Mouse (Mus musculus): ENCODE results near the gene Gckr.

The Gckr gene

DNA sequence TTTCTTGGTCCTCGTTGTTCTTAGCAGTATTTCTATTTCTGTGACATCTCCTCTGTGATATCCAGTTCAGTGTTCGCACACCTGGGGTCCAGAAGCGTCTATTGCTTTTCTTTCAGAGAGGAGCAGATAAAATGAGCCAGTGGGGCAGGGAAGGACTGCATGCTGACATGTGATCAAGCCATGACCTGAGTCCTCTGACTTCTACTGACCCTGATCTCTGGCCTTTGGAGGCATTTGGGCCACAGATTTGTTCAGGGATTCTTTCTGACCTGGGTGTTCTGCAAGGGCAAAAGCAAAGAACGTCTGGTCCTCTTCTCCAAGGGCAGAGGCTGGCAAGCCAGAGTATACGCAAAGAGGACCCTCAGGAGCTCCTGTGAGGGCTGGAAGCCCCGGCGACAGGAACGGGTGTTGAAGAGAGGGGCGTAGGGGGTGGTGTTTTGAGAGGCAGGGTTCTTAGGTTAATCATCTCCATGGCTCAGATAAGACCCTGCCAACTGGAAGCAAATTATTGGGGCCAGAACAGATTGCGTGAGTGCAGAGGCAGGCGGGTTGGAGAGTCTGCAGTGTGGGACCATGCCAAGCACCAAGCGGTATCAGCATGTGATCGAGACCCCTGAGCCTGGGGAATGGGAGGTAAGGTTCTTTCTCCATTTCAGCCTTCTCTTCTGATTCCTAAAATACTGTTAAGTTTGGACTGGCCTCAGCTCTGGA lies at the start of gene Gckr:
Gckr (plus strand) TSS at position 397 of the 711 bp plus-strand sequence.
- POLR2A ChIA-PET = no interaction called here
- CTCF ChIA-PET = no interaction called here

DNA sequence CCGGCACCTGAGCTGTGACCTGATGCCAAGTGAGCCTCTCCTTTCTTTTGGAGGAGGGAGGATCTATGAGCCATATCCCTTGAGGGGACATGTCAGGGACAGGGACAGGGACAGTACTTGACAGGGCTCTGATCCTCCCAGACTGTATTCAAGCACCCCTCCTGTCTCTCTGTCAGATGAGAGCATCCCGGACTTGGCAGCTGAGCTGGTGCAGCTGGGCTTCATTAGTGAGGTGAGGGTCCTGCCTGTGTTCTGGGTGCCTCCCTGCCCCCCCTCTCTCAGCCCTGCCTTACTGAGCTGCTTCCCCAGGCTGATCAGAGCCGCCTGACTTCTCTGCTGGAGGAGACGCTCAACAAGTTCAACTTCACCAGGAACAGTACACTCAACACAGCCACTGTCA lies 46.5 kb upstream of the Gckr start:
- CTCF ChIA-PET = interaction anchor here in 1 of 4 experiments (0.7 kb wide), 1 partner anchor 346 kb away, joined by 3 read pairs; the partner anchor contains the start of gene Mrpl33
- POLR2A ChIA-PET = interaction anchor here in 3 of 4 experiments (0.8 to 5.8 kb wide), 8 partner anchors 8 to 157 kb away, joined by 3 to 30 read pairs (median 4); partner anchors contain the start of genes Gm9970 (in 2 of the 3), Nrbp1 (in 2 of the 3), Gm29609 (in 1 of the 3) and Gtf3c2 (in 1 of the 3)

DNA sequence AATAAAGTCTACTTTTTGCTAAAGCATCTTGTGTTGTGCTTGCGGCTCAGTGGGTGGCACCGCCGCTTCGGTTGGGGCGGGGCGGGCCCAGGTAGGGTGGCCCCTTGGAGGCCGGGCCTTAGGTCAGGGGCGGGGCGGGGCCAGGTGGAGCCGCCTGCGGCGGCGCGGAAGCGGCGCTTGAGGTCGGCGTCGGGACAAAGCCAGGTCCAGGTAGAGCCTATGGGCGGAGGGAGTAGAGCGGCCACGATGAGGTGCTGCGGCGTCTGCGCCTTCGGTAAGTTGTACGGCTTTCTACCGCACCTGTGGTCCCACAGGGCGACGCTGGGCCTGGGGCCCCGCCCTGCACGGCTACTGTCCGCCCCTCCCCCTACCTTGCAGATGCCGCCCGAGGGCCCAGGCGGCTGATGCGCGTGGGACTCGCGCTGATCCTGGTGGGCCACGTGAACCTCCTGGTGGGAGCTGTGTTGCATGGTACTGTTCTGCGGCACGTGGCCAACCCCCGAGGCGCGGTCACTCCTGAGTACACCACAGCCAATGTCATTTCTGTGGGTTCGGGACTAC lies 45.6 kb upstream of the Gckr start, which contains the start of gene Krtcap3:
Krtcap3 (plus strand) TSS at position 151 of the 561 bp plus-strand sequence.
- CTCF ChIA-PET = no interaction called here
- POLR2A ChIA-PET = interaction anchor here in 3 of 4 experiments (0.7 to 5.8 kb wide), 9 partner anchors 8 to 71 kb away, joined by 3 to 30 read pairs (median 4); partner anchors contain the start of genes Gm9970 (in 2 of the 3), Nrbp1 (in 2 of the 3), Gm29609 (in 1 of the 3) and Gtf3c2 (in 1 of the 3)

DNA sequence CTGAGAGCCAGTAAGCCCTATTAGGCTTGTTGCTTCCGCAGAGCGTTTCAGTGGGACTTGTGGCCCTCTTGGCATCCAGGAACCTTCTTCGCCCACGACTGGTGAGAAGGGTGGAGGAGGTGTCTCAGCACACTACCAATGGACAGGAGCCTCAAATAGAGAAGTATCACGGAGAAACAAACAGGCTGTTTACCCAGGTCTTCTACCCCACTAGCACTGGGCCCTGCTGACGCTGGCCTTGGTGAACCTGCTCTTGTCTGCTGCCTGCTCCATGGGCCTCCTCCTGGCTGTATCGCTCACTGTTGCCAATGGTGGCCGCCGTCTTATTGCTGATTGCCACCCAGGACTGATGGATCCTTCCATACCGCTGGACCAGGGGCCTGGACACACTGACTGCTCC lies 45.1 kb upstream of the Gckr start:
- POLR2A ChIA-PET = interaction anchor here in 2 of 4 experiments (0.7 to 5.8 kb wide), 10 partner anchors 8 to 125 kb away, joined by 3 to 30 read pairs (median 4); partner anchors contain the start of genes Gm9970 (in 2 of the 2) and Nrbp1 (in 2 of the 2)
- CTCF ChIA-PET = interaction anchor here in 1 of 4 experiments (1.2 to 1.8 kb wide), 2 partner anchors 9 to 11 kb away, joined by 3 to 6 read pairs; partner anchors contain the start of genes Gm9970 and Nrbp1

DNA sequence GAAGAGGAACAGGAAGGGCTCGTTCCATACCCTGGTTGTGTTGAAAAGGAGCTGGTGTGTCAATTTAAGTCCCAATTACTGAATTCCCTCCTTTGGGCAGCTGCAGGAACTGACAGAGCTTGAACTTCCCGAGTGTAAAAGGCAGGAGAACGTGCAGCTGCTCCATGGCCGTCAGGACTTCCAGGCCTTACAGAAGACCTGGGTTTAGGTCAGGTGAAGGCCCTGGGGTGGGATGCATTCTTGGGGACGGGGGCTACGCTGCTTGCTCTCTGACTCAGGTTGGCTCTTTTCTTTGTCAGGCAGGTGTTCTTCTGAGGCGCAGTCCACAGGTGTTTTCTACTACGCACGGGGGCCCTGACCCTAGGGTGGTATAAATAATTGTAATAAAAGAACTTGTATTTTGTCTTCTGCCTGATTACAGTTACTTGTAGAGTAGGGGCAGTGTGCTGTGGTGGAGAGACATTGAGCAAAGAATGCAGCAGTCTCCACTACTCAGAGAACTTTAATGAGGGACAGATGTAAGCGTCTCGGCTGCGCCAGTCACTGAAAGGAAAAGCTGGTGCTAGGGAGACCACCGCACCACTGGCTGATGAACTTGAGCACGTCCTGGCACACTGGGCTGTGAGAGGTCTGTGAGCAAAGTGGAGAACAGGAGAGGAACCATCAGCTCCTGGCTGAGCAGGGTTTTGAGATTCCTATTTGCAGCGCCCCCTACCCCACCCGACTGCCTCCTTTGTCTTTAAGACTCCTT lies 44.3 kb upstream of the Gckr start:
- ChIA-PET CTCF (interaction anchor here in 1 of 4 experiments (1.2 to 1.8 kb wide), 5 partner anchors 9 to 75 kb away, joined by 3 to 6 read pairs (median 4); partner anchors contain the start of genes Gm9970 and Nrbp1), POLR2A (interaction anchor here in 3 of 4 experiments (0.6 to 5.8 kb wide), 11 partner anchors 9 to 202 kb away, joined by 3 to 30 read pairs (median 5); partner anchors contain the start of genes Gm9970 (in 2 of the 3) and Nrbp1 (in 2 of the 3))

DNA sequence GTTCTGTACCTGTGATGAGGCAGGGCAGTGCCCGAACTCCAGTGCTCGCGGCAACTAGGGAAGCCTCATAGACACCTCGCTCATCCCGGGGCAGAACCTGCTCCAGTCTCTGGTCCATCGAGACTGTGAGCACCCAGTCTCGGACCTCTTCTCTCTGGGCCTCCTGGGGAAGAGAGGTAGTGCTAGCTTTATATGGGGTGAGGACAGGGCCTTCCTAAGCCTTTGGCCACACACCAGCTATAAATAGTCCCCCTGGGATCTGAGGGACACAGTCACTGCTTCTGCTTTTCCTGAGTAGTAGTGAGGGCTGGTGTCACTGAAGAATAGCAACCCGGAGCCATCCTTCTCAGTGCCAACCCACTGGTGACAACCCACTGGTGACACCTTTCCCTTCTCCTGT lies 43.4 kb upstream of the Gckr start:
- POLR2A ChIA-PET = interaction anchor here in 2 of 4 experiments (1.3 to 5.8 kb wide), 4 partner anchors 12 to 32 kb away, joined by 5 to 30 read pairs (median 16); partner anchors contain the start of genes Gm9970 (in 2 of the 2) and Nrbp1 (in 2 of the 2)
- CTCF ChIA-PET = interaction anchor here in 1 of 4 experiments (1.2 to 1.8 kb wide), 4 partner anchors 8 to 74 kb away, joined by 3 to 6 read pairs (median 4); partner anchors contain the start of genes Gm9970 and Nrbp1

DNA sequence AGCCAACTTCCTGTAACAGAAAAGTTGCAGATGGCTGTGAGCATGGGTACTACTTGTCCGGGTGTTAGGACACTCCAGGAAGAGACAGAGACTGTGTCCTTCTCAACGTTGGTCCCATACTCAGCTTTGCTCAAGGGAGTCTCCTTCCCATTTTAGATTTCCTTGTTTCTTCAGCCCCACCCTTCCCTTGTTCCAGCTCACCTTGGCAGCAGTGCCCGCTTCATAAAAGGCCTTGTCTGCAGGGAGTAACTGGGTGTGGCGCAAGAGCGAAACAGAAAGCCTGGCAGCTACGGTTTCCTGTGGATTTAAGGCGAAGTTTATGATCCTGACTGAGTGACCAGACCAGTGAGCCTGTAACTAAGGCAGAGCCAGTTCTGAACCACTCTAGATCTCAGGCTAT lies 42.8 kb upstream of the Gckr start:
- CTCF ChIA-PET = interaction anchor here in 1 of 4 experiments (1.5 kb wide), 1 partner anchor 74 kb away, joined by 4 read pairs; no protein-coding TSS in a partner anchor
- POLR2A ChIA-PET = interaction anchor here in 1 of 4 experiments (1.4 to 5.8 kb wide), 2 partner anchors 13 to 33 kb away, joined by 3 to 30 read pairs; partner anchors contain the start of genes Gm9970 and Nrbp1

DNA sequence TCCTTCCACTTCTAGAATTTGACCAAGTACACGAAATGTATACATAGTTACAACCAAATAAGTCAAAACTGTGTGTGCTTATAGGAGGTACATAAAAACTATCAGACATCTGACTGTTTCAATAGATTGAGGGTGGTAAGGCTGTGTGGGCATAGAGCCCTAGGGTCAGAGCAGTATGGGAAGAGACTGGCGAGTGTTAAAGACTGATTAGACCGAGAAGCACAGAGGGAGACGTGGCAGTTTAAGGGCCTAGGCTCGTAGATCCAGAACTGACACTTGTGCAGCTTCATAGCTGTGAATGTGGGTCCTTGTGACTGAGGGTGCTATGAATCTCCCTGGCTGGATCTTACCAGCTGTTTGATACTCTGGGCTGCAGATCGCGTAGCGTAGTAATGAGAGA lies 42.3 kb upstream of the Gckr start:
- POLR2A ChIA-PET = interaction anchor here in 1 of 4 experiments (1.4 to 5.8 kb wide), 2 partner anchors 14 to 34 kb away, joined by 3 to 30 read pairs; partner anchors contain the start of genes Gm9970 and Nrbp1
- CTCF ChIA-PET = no interaction called here

DNA sequence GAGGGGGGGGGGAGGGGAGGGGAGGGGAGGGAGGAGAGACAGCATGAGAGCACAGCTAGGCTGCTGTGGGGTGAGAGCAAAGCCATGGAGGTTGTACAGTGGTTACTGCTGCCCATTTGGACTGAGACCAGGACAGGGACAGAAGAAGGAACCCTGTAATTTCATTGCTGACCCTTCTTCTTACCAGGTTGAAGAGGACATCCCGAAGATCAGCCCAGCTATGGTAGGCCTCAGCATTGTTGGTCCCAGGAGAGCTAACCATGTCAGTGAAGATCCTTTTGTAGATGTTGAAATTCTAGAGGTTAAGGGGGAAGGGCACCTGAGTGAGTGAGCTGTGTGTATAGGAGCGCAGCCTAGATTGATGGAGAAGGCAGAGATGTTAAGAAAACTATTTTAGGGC lies 41.9 kb upstream of the Gckr start:
- CTCF ChIA-PET = interaction anchor here in 1 of 4 experiments (0.6 kb wide), 1 partner anchor 1048 kb away, joined by 7 read pairs; no protein-coding TSS in a partner anchor

DNA sequence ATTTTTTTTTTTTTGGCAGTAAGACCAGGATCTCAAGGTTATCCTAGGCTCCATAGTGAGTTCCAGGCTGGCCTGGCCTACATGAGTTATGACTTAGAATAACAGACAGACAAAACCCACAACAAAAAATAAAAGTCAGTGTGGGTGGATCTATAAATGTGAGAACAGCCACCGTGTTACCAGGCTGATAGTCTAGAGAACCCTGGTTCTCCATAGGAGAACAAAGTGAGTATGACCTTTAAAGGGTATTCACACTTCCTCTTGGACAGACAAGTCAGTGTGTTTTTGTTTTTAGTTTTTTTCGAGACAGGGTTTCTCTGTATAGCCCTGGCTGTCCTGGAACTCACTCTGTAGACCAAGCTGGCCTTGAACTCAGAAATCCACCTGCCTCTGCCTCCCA lies 41.3 kb upstream of the Gckr start:
- POLR2A ChIA-PET = interaction anchor here in 3 of 4 experiments (0.5 to 1.4 kb wide), 5 partner anchors 35 to 293 kb away, joined by 3 to 4 read pairs (median 3); no protein-coding TSS in a partner anchor
- CTCF ChIA-PET = interaction anchor here in 1 of 4 experiments (0.6 kb wide), 1 partner anchor 1048 kb away, joined by 7 read pairs; no protein-coding TSS in a partner anchor

More for the DNA sequence above, 41.9 kb upstream of the Gckr start:
- POLR2A ChIA-PET = interaction anchor here in 3 of 4 experiments (0.5 to 1.4 kb wide), 5 partner anchors 34 to 294 kb away, joined by 3 to 4 read pairs (median 3); no protein-coding TSS in a partner anchor

DNA sequence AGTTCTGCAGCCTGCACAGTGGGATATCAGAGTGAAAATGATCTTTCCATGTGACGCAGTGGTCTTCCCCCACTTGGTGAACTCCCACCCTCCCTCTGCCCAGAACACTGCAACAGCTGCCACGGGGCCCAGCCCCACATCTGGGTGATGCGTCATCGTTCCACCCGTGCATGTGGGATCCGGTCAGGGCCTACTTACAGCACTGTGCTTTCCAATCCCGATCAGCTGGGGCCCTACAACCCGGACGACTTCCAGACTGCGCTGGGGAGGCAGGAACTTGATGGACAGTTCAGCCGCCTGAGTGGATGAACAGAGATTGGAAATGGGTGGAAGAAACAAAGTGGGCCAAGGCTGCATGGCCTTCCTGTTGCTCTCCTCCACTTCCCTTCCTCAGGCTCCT lies 39.6 kb upstream of the Gckr start:
- POLR2A ChIA-PET = interaction anchor here in 1 of 4 experiments (0.6 to 1.3 kb wide), 4 partner anchors 11 to 743 kb away, joined by 3 read pairs; no protein-coding TSS in a partner anchor
- CTCF ChIA-PET = interaction anchor here in 2 of 4 experiments (0.5 to 1.3 kb wide), 3 partner anchors 44 to 78 kb away, joined by 3 to 8 read pairs (median 4); partner anchors contain the start of genes Gm29609 (in 1 of the 2) and Gtf3c2 (in 1 of the 2)

DNA sequence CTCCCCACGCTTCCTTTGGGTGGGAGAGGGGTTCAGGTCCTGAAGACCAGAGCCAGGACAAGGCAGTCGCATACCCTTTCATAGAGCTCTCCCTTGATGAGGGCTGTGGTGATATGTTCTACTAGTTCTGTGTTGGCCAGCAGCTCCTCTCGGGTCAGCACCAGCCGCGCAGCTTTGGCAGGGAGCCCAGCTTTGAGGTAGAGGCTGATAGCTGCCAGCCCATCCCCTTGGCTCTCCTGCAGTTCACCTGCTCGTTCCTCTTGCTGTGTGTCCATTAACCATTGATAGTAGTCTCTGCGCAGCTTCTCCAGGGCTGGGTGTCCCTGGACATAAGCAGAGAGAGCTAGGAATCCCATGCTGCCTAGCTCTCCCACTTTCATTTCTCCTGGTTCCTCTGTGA lies 31.1 kb upstream of the Gckr start:
- ChIA-PET POLR2A (interaction anchor here in 1 of 4 experiments (1.6 kb wide), 1 partner anchor 45 kb away, joined by 5 read pairs; the partner anchor contains the start of gene Ppm1g), CTCF (no interaction called here)

DNA sequence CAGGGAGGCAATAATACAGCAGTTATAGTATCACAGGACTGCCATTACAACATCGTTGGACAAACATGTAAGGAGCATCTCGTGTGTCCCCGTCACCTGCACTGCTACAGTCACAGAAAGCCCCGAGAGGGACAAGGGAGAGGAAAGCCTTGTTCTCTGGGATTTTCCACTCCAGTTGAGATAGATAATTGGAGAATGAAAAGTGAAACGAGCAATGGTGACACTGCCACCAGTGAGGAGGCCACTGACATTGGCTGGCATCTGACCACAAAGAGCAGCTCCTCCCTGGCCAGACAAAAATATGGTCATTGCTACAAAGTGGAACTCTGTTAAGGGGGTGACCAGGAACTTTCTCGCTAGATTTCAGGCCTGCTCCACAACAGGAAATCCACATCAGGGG lies 29.6 kb upstream of the Gckr start:
- POLR2A ChIA-PET = interaction anchor here in 1 of 4 experiments (1.6 kb wide), 1 partner anchor 46 kb away, joined by 5 read pairs; the partner anchor contains the start of gene Ppm1g
- CTCF ChIA-PET = interaction anchor here in 1 of 4 experiments (0.6 kb wide), 1 partner anchor 217 kb away, joined by 11 read pairs; no protein-coding TSS in a partner anchor

DNA sequence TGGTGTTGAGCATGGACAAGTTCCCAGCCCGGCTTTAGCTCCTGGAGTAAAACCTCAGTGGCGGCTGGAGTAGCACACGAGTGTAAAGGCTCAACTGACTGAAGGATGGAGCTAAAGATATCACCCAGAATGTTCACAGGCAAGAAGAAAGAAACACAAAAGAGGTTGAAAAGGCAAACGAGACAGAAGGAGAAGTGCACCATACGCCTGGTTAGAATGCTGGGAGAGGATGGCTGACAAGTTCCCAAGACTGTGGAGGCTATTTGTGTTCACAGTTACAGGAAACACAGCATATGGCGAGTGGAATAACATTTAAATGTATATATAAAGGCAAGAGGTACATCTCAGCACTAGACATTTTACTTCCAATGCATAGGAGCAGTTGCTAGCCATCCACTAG lies 24.2 kb upstream of the Gckr start:
- ChIA-PET CTCF (interaction anchor here in 1 of 4 experiments (0.6 to 1.5 kb wide), 2 partner anchors 55 to 614 kb away, joined by 4 read pairs; no protein-coding TSS in a partner anchor), POLR2A (no interaction called here)

DNA sequence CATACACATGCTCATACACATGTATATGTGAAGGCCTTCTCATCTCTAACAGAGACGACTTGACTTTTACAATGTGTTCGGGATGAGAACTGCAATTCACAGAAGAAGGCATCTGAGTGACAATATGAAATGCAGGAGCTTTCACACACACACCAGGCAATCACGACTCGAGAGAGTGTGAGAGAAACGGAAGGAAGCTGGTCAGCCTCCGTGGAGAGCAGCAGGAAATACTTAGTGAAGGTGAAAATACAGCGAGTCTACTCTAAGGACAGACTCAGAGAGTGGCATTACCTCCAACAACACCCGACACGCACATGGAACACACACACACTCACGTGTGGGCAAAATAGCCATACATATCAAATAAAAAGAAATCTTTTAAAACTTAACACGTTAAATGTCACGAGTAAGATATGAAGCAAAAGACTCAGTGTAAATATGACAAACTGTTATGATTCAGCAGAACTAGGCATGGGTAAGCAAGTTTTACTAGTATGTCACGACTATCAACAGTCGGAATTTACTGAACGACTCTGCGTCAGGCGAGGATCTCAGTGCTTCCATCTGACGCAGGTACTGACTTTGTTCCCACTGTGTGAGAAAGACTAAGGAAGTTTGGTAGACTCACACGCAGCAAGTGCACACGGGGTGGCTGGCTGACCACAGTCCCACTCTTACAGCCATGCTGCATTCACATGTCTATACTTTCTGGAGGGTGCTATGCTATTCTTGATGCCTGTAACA lies 17.8 kb upstream of the Gckr start:
- POLR2A ChIA-PET = no interaction called here
- CTCF ChIA-PET = no interaction called here

DNA sequence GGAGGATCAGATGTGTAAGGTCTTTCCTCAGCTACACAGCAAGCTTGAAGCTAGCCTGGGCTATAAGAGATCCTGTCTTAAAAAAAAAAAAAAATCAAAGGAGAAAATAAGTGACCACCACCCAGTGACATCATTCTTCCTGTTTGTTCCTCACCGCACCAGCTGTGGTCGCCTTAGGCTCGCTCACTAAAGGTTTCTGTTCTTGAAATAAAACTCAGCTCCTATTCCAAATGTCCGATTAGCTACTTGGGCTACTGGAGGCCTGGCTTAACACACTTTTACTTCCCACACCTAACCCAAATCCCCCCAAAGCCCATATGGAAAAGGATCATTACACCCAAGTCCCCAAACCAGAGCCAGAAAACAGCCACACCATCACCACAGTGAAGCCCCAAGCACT lies 9.0 kb upstream of the Gckr start:
- CTCF ChIA-PET = no interaction called here
- POLR2A ChIA-PET = interaction anchor here in 2 of 4 experiments (1.1 to 2.0 kb wide), 3 partner anchors 36 to 96 kb away, joined by 3 to 5 read pairs (median 4); no protein-coding TSS in a partner anchor

DNA sequence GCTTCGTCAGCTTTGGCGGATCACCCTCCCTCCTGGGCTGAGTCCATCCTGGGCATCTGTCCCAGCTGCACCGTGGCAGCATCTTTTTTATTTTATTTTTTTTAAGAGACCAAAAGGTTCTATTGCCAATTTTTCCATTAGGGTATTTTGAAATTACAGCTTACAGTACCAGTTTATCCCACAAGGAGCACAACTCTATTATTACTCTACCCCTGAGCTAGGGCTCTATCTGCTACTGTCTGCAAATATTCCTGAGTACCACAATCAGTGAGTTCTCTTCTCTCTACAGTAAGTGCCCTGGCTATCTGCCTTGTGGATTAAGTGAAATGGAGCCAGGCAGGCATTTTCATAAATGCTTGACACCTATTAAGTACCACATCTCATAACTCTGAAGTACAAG lies 8.6 kb upstream of the Gckr start:
- POLR2A ChIA-PET = interaction anchor here in 2 of 4 experiments (1.1 to 2.3 kb wide), 4 partner anchors 36 to 97 kb away, joined by 3 to 7 read pairs (median 4); partner anchors contain the start of genes Gm9970 (in 1 of the 2) and Nrbp1 (in 1 of the 2)
- CTCF ChIA-PET = no interaction called here
